Comparison of ENCODE assay signal across 8 mouse cellular contexts in the genomic region with DNA sequence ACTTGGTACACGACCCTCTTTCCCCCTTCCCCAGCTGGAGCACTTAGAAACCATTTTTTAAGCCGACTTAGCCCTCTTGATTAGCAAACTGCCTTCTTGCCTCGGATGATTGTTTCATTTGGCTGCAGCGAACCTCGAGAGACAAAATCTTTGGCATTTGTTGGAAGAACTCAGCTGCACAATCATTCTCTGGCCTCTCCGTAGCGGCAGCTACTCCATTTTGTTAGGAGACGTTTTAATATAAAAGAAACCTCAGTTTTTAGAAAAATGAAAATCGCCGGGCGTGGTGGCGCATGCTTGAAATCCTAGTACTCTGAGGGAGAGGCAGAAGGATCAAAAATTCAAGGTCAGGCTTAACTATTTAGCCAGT. TPM values are rescaled to one million over a fixed set of nuclear protein-coding genes. Genes with fewer than 3 reads are reported as not detected.
DNase-seq lines count a peak whose midpoint lies in the region; ATAC-seq and TF ChIP-seq lines count a peak whose summit lies in the region.

No protein-coding gene starts in this region.

- H3K36me3 ChIP-seq in lung, embryonic 16.5 days (ENCODE audit: control insufficient read depth, insufficient read depth, low read length) = no peaks in the 10 kb centered on the region
- H3K36me3 ChIP-seq in liver, postnatal 0 days (replicated peaks; ENCODE audit: insufficient read depth, low read length) = no peaks in the 10 kb centered on the region

- no peak for TF ChIP-seq EP300 in liver, postnatal 0 days (IDR thresholded peaks at IDR 0.05; ENCODE audit: low read depth)

- TF ChIP-seq CTCF in liver, postnatal 0 days (IDR thresholded peaks at IDR 0.05; ENCODE audit: low read depth) = no peak

- 1% methylated on average over 12 of the region's 12 CpGs for WGBS in lung, embryonic 16.5 days
- WGBS in liver, postnatal 0 days (ENCODE audit: insufficient replicate concordance) = 2% methylated on average over 12 of the region's 12 CpGs

- peaks cover 24% of the 10 kb centered on the region for H3K27me3 ChIP-seq in lung, embryonic 16.5 days (ENCODE audit: control insufficient read depth, insufficient read depth, low read depth, low read length)
- peaks cover 32% of the 10 kb centered on the region for H3K27me3 ChIP-seq in liver, postnatal 0 days (ENCODE audit: insufficient read depth, low read length)

- peak; percentile 54 to 70 for DNase-seq in cerebellum, postnatal 10 days
- DNase-seq in cerebellum, postnatal 25 days = no peak
- no peak for DNase-seq in lung, postnatal 10 days
- peak; percentile 14 for DNase-seq in gastrocnemius, postnatal 10 days
- DNase-seq in liver, postnatal 0 days = no peak
- DNase-seq in embryo, embryonic 10 days (ENCODE audit: low spot score) = no peak

- no peaks in the 10 kb centered on the region for H3K9me3 ChIP-seq in lung, embryonic 16.5 days (ENCODE audit: control insufficient read depth, low read length)
- no peaks in the 10 kb centered on the region for H3K9me3 ChIP-seq in liver, postnatal 0 days (ENCODE audit: low read length)

- H3K4me1 ChIP-seq in lung, embryonic 16.5 days (replicated peaks; ENCODE audit: control insufficient read depth, insufficient read depth, low read length) = peaks cover 6% of the 10 kb centered on the region; the same call in 1 of the 2 replicates
- H3K4me1 ChIP-seq in liver, postnatal 0 days (ENCODE audit: insufficient read depth) = peaks cover 37% of the 10 kb centered on the region

- peak overlapping the region; percentile 100 for H3K4me2 ChIP-seq in lung, embryonic 16.5 days (ENCODE audit: low read depth, low read length)
- H3K4me2 ChIP-seq in liver, postnatal 0 days (ENCODE audit: low read depth, low read length) = peak overlapping the region; percentile 99

- peak overlapping the region; percentile 61 for H3K9ac ChIP-seq in lung, embryonic 16.5 days (ENCODE audit: low read length)
- peak overlapping the region; percentile 79 for H3K9ac ChIP-seq in liver, postnatal 0 days (replicated peaks)

- H3K4me3 ChIP-seq in lung, embryonic 16.5 days (ENCODE audit: low read length) = peak overlapping the region; percentile 61
- peak overlapping the region; percentile 79 for H3K4me3 ChIP-seq in liver, postnatal 0 days (ENCODE audit: low read depth, low read length)

- 0 out of 2 replicates have a peak overlapping the region, but pooled peaks have one; percentile 7 for H3K27ac ChIP-seq in lung, embryonic 16.5 days (ENCODE audit: low read length)
- H3K27ac ChIP-seq in liver, postnatal 0 days (ENCODE audit: low read depth) = peak overlapping the region; percentile 90

- ATAC-seq in lung, embryonic 16.5 days (ENCODE audit: low read depth) = no peak
- ATAC-seq in liver, postnatal 0 days = no peak
- no peak for ATAC-seq in granulocyte monocyte progenitor cell, adult 5-6 weeks (replicated peaks; ENCODE audit: poor library complexity, severe bottlenecking)

RNA-seq across cellular contexts. Expression of a gene that starts 31.9 kb away (rescaled TPM):
- 74.9 and 75.6 TPM in 2 replicates for polyA plus RNA-seq in lung, embryonic 16.5 days (2015; fragmentation: Nextera tagmentation; extraction: Ambion mirVana)
- total RNA-seq in gastrocnemius, postnatal 10 days (2021) = 10 to 100 TPM; 56.7 to 66.6 TPM
- polyA plus RNA-seq in liver, postnatal 0 days (2015; fragmentation: Nextera tagmentation; extraction: Ambion mirVana) = 119 and 126 TPM in 2 replicates
- total RNA-seq in granulocyte monocyte progenitor cell, adult 5-6 weeks (2014; fragmentation: Nextera tagmentation) = 63.3 and 80.4 TPM in 2 replicates
- 48.1 and 64.0 TPM in 2 replicates for total RNA-seq in granulocyte monocyte progenitor cell, adult 5-6 weeks (2017)

RNA-seq across cellular contexts. Expression of a gene that starts 33.0 kb away (rescaled TPM):
- 0.64 and 0.98 TPM in 2 replicates for polyA plus RNA-seq in lung, embryonic 16.5 days (2015; fragmentation: Nextera tagmentation; extraction: Ambion mirVana)
- total RNA-seq in gastrocnemius, postnatal 10 days (2021) = 10 to 100 TPM; 30.4 to 32.3 TPM
- polyA plus RNA-seq in liver, postnatal 0 days (2015; fragmentation: Nextera tagmentation; extraction: Ambion mirVana) = 2.1 and 2.8 TPM in 2 replicates
- 0.56 TPM in 1 of 2 replicates, not detected in the other for total RNA-seq in granulocyte monocyte progenitor cell, adult 5-6 weeks (2014; fragmentation: Nextera tagmentation)
- total RNA-seq in granulocyte monocyte progenitor cell, adult 5-6 weeks (2017) = 0.10 TPM in 1 of 2 replicates, not detected in the other

Comparison
In these comparisons a context has a peak if more than half of its experiments do, and no peak if none do; other contexts are left out.
1. DNase-seq: peak in cerebellum, postnatal 10 days (2 of 2) and gastrocnemius, postnatal 10 days (single experiment); none in cerebellum, postnatal 25 days (0 of 2), lung, postnatal 10 days (single experiment), liver, postnatal 0 days (single experiment) and embryo, embryonic 10 days (single experiment).
2. RNA of a gene that starts 33.0 kb away (total RNA-seq): 30.4 to 32.3 TPM in gastrocnemius, postnatal 10 days; 0.10 to 0.56 TPM in granulocyte monocyte progenitor cell, adult 5-6 weeks; every median in the first group is over 10 times any median in the second.